Mouse (Mus musculus) MEL (cell line): ENCODE measurements around the gene Ets1. TPM values are rescaled to one million over a fixed set of nuclear protein-coding genes. Genes with fewer than 3 reads are reported as not detected.
A peak's percentile ranks its signal among the peaks of the same experiment; 100 is the strongest.

Experiments
- DNase-seq: peaks from one replicate; pipeline ENCODE4 v3.0.0; 2011; ENCODE audit warnings: low read depth, low spot score
- H3K27ac ChIP-seq: 2 replicates; pipeline ENCODE4 v1.5.1; 2012; ENCODE audit warnings: low read depth, mild to moderate bottlenecking, control low read depth, low read length, moderate library complexity; ENCODE audit not compliant: control insufficient read depth
- H3K27me3 ChIP-seq, 2 experiments: fragments of 150-350 bp in 1 of 2; sonication (generic) in 1 of 2; 2 replicates each; pipeline ENCODE4 v1.6.1; 2012; ENCODE audit warnings: low read length in 2 of 2, mild to moderate bottlenecking in 2 of 2, improper control_type of control experiment in 1 of 2, moderate library complexity in 1 of 2; ENCODE audit not compliant: insufficient read depth in 2 of 2, control insufficient read depth in 1 of 2
- H3K36me3 ChIP-seq, 2 experiments: 2 replicates each; pipeline ENCODE4 v1.6.1; 2012 to 2014; ENCODE audit warnings: low read length in 2 of 2, improper control_type of control experiment in 1 of 2, inconsistent platforms in 1 of 2, mild to moderate bottlenecking in 1 of 2; ENCODE audit not compliant: insufficient read depth in 2 of 2, control insufficient read depth in 1 of 2
- H3K4me1 ChIP-seq, 2 experiments: fragments of 150-350 bp in 1 of 2; sonication (generic) in 1 of 2; 2 replicates each; pipeline ENCODE4 v1.6.1; 2012; ENCODE audit warnings: low read length in 2 of 2, improper control_type of control experiment in 1 of 2, mild to moderate bottlenecking in 1 of 2; ENCODE audit not compliant: insufficient read depth in 2 of 2, control insufficient read depth in 1 of 2
- H3K4me3 ChIP-seq, 2 experiments: fragments of 150-350 bp in 1 of 2; sonication (generic) in 1 of 2; 2 replicates each; pipeline ENCODE4 v1.5.1; 2012; ENCODE audit warnings: low read depth in 2 of 2, low read length in 2 of 2, mild to moderate bottlenecking in 2 of 2, moderate library complexity in 2 of 2, control low read depth in 1 of 2, improper control_type of control experiment in 1 of 2; ENCODE audit not compliant: control insufficient read depth in 1 of 2, insufficient read depth in 1 of 2
- H3K79me2 ChIP-seq: 2 replicates; pipeline ENCODE4 v1.6.1; 2012; ENCODE audit warnings: mild to moderate bottlenecking, low read length, moderate library complexity; ENCODE audit not compliant: control insufficient read depth, poor library complexity, insufficient read depth
- H3K9ac ChIP-seq: 2 replicates; pipeline ENCODE4 v1.6.1; 2012; ENCODE audit warnings: low read depth, mild to moderate bottlenecking, control low read depth, low read length, moderate library complexity; ENCODE audit not compliant: control insufficient read depth, poor library complexity, severe bottlenecking
- H3K9me3 ChIP-seq: fragments of 150-350 bp; sonication (generic); replicated peaks from 2 replicates; pipeline ENCODE4 v1.6.1; 2012; ENCODE audit warnings: mild to moderate bottlenecking, low read length, improper control_type of control experiment, moderate library complexity; ENCODE audit not compliant: insufficient read depth
- CHD2 ChIP-seq: IDR thresholded peaks from 2 replicates; pipeline ENCODE4 v1.6.1; 2011; ENCODE audit warnings: low read length, improper control_type of control experiment
- CTCF ChIP-seq, 3 experiments: IDR thresholded peaks in 2 of 3; conservative IDR thresholded peaks in 1 of 3; 2 replicates each; pipeline ENCODE4 v1.5.1; 2011 to 2012; ENCODE audit warnings: low read length in 3 of 3, low read depth in 2 of 3, mild to moderate bottlenecking in 2 of 3, improper control_type of control experiment in 1 of 3, inconsistent platforms in 1 of 3, mixed read lengths in 1 of 3, moderate library complexity in 1 of 3; ENCODE audit not compliant: control insufficient read depth in 1 of 3, insufficient read depth in 1 of 3, poor library complexity in 1 of 3, severe bottlenecking in 1 of 3
- E2F4 ChIP-seq: IDR thresholded peaks from 2 replicates; pipeline ENCODE4 v1.6.1; 2011; ENCODE audit warnings: low read depth, low read length, improper control_type of control experiment, borderline replicate concordance
- EP300 ChIP-seq, 2 experiments: IDR thresholded peaks; 2 replicates each; pipeline ENCODE4 v1.6.1; 2011; ENCODE audit warnings: improper control_type of control experiment in 2 of 2, low read length in 2 of 2, low read depth in 1 of 2, mild to moderate bottlenecking in 1 of 2
- ETS1 ChIP-seq: IDR thresholded peaks from 2 replicates; pipeline ENCODE4 v1.6.1; 2012; ENCODE audit warnings: low read depth, mild to moderate bottlenecking, inconsistent platforms, low read length, improper control_type of control experiment, moderate library complexity
- GABPA ChIP-seq: IDR thresholded peaks from 2 replicates; pipeline ENCODE4 v1.6.1; 2012; ENCODE audit warnings: low read depth, mild to moderate bottlenecking, inconsistent platforms, low read length, improper control_type of control experiment, moderate library complexity
- GATA1 ChIP-seq: IDR thresholded peaks from 2 replicates; pipeline ENCODE4 v1.6.1; 2011; ENCODE audit warnings: low read depth, low read length, improper control_type of control experiment
- KAT2A ChIP-seq: conservative IDR thresholded peaks from 2 replicates; pipeline ENCODE4 v1.6.1; 2012; ENCODE audit warnings: low read depth, low read length, improper control_type of control experiment, inconsistent platforms
- MAFK ChIP-seq: IDR thresholded peaks from 2 replicates; pipeline ENCODE4 v1.6.1; 2011; ENCODE audit warnings: low read depth, mild to moderate bottlenecking, low read length, improper control_type of control experiment, borderline replicate concordance
- MAX ChIP-seq: IDR thresholded peaks from 2 replicates; pipeline ENCODE4 v1.6.1; 2011; ENCODE audit warnings: low read length, improper control_type of control experiment
- MAZ ChIP-seq: IDR thresholded peaks from 2 replicates; pipeline ENCODE4 v1.6.1; 2012; ENCODE audit warnings: low read depth, mild to moderate bottlenecking, inconsistent platforms, low read length, improper control_type of control experiment
- NRF1 ChIP-seq: IDR thresholded peaks from 2 replicates; pipeline ENCODE4 v1.6.1; 2014; ENCODE audit warnings: low read depth, mild to moderate bottlenecking, inconsistent platforms, low read length, improper control_type of control experiment, moderate library complexity; ENCODE audit not compliant: poor library complexity, insufficient read depth, severe bottlenecking
- POLR2A ChIP-seq, 2 experiments: IDR thresholded peaks; 2 replicates each; pipeline ENCODE4 v1.6.1; 2011 to 2012; ENCODE audit warnings: low read length in 2 of 2, mild to moderate bottlenecking in 2 of 2, control low read depth in 1 of 2, improper control_type of control experiment in 1 of 2, low read depth in 1 of 2, moderate library complexity in 1 of 2; ENCODE audit not compliant: control insufficient read depth in 1 of 2, insufficient read depth in 1 of 2, poor library complexity in 1 of 2
- POLR2AphosphoS5 ChIP-seq: IDR thresholded peaks from 2 replicates; pipeline ENCODE4 v1.6.1; 2012; ENCODE audit warnings: low read depth, borderline replicate concordance, mild to moderate bottlenecking, inconsistent platforms, low read length, moderate library complexity, mixed read lengths
- RCOR1 ChIP-seq: IDR thresholded peaks from 2 replicates; pipeline ENCODE4 v1.6.1; 2012; ENCODE audit warnings: low read depth, mild to moderate bottlenecking, inconsistent platforms, low read length, improper control_type of control experiment
- SIN3A ChIP-seq: IDR thresholded peaks from 2 replicates; pipeline ENCODE4 v1.6.1; 2012; ENCODE audit warnings: low read length, improper control_type of control experiment, inconsistent platforms
- SMC3 ChIP-seq: IDR thresholded peaks from 2 replicates; pipeline ENCODE4 v1.6.1; 2011; ENCODE audit warnings: low read depth, low read length, improper control_type of control experiment
- TAL1 ChIP-seq: IDR thresholded peaks from 2 replicates; pipeline ENCODE4 v1.6.1; 2012; ENCODE audit warnings: mild to moderate bottlenecking, inconsistent platforms, low read length, moderate library complexity, mixed read lengths
- TBP ChIP-seq: IDR thresholded peaks from 2 replicates; pipeline ENCODE4 v1.8.0; 2011; ENCODE audit warnings: low read depth, low read length, improper control_type of control experiment
- TCF12 ChIP-seq: IDR thresholded peaks from 2 replicates; pipeline ENCODE4 v1.6.1; 2014; ENCODE audit warnings: low read depth, mild to moderate bottlenecking, inconsistent platforms, low read length, improper control_type of control experiment, moderate library complexity
- UBTF ChIP-seq: IDR thresholded peaks from 2 replicates; pipeline ENCODE4 v1.6.1; 2012; ENCODE audit warnings: low read depth, mild to moderate bottlenecking, inconsistent platforms, low read length, improper control_type of control experiment, moderate library complexity, borderline replicate concordance; ENCODE audit not compliant: insufficient read depth
- USF1 ChIP-seq: IDR thresholded peaks from 2 replicates; pipeline ENCODE4 v1.6.1; 2014; ENCODE audit warnings: low read depth, mild to moderate bottlenecking, inconsistent platforms, low read length, improper control_type of control experiment, moderate library complexity
- ZMIZ1 ChIP-seq: IDR thresholded peaks from 2 replicates; pipeline ENCODE4 v1.6.1; 2012; ENCODE audit warnings: low read depth, mild to moderate bottlenecking, inconsistent platforms, low read length, improper control_type of control experiment, moderate library complexity
- ZNF384 ChIP-seq: IDR thresholded peaks from 2 replicates; pipeline ENCODE4 v1.6.1; 2012; ENCODE audit warnings: low read depth, mild to moderate bottlenecking, inconsistent platforms, low read length, improper control_type of control experiment
- polyA plus RNA-seq, 2 experiments: library from polyadenylated mRNA; stranded (reverse) in 1 of 2; unstranded in 1 of 2; fragments of >175 nt in 1 of 2; fragments of >200 nt in 1 of 2; gene quantifications; 2 replicates each; pipeline versions ENCODE4 v1.2.1 to v1.2.4; 2012; ENCODE audit warnings: low replicate concordance in 2 of 2, low read depth in 1 of 2; ENCODE audit not compliant: insufficient read length in 2 of 2, insufficient read depth in 1 of 2, missing spikeins in 1 of 2
- total RNA-seq: library from RNA; depleted of rRNA; stranded (reverse); fragments of 300-350 nt; gene quantifications from 2 replicates; pipeline ENCODE4 v1.2.3, GENCODE M21; 2012

Ets1 gene
- total and polyA plus RNA-seq, 3 experiments = 0.10 to 0.19 TPM; not detected in 1

DNA sequence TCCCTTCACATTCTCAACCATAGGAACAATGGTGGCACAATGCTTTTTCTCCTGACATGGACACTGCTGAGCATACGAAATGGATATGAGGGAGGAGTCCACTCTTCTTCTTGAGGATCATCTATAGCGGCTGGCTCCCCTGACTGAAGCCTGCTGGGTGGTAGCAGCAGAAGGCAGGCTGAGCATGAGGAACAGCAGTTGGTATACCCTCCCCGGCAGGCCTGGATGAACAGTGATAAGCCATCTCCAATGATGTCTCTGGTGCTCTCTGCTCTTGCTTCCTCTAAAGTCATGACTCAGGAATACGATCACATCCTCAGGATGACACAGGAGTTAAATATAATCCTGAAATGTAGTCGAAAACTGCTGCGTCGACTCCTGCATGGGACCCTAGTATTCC is 32.9 kb upstream of the Ets1 start (continued):
- TF ChIP-seq GABPA (peak; percentile 76; the same call in 1 of the 2 replicates), MAZ (peak; percentile 56; the same call in 1 of the 2 replicates), UBTF (no peak), GATA1 (peak; percentile 86), CHD2 (no peak), KAT2A (no peak), ZMIZ1 (no peak), E2F4 (no peak), POLR2AphosphoS5 (no peak), SIN3A (peak; percentile 74), NRF1 (no peak), MAX (peak; percentile 65), CTCF (IDR thresholded peaks at IDR 0.05 in 2 of 3, conservative IDR thresholded peaks at IDR 0.05 in 1 of 3; ENCODE audit: control insufficient read depth in 1 of 3, insufficient read depth in 1 of 3, low read depth in 2 of 3, low read length in 3 of 3, poor library complexity in 1 of 3, severe bottlenecking in 1 of 3) (no peak), USF1 (no peak), TAL1 (peak; percentile 88), ZNF384 (no peak)

DNA sequence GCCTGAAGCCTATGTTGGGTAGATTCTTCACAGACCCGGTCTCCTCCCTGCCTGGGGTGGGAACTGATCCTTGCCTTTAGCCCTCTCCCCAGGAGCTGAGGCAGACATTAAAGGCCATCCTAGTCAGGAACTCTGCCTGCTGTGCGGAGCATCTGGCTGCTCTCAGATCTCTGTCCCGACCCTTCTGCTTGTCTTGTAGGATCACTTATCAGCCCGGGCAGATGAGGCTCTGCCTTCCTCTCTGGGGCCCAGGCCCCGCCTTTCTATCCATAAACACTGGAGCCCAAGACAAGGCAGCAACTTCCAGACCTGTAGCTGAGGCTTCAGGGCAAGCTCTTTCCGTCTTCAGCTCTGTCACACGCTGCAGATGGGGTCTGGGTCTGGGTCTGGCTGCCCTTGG is 28.8 kb upstream of the Ets1 start:
- Histone ChIP-seq H3K9ac (peak overlapping the region; percentile 45), H3K27me3 (no peaks in the 10 kb centered on the region), H3K9me3 (no peaks in the 10 kb centered on the region), H3K27ac (peak overlapping the region; percentile 58), H3K36me3 (peaks cover 0 to 24% of the 10 kb centered on the region in 2 experiments; a peak in 2 of 4 replicates), H3K79me2 (no peaks in the 10 kb centered on the region), H3K4me1 (peaks cover 14 to 31% of the 10 kb centered on the region in 2 experiments), H3K4me3 (peak overlapping the region; percentile 15 to 24; a peak in 3 of 4 replicates)
- peak; percentile 84 for DNase-seq
- TF ChIP-seq MAFK (no peak), RCOR1 (peak; percentile 57), TAL1 (peak; percentile 81), EP300 (IDR thresholded peaks at IDR 0.05; ENCODE audit: low read depth in 1 of 2, low read length in 2 of 2) (peak; percentile 75 to 85), TCF12 (peak; percentile 90), USF1 (no peak), SMC3 (no peak), GATA1 (peak; percentile 77), POLR2A (IDR thresholded peaks at IDR 0.05; ENCODE audit: control insufficient read depth in 1 of 2, insufficient read depth in 1 of 2, low read depth in 1 of 2, low read length in 2 of 2, poor library complexity in 1 of 2) (peak; percentile 14 to 42; a peak in 1 of 4 replicates), TBP (0 out of 2 replicates have a peak, but pooled peaks have one; percentile 63), ETS1 (peak; percentile 55; the same call in 1 of the 2 replicates), E2F4 (no peak)
